Mouse (Mus musculus): Measurements from ENCODE around the gene Cdv3. TPM values are rescaled to one million over a fixed set of nuclear protein-coding genes. Genes with fewer than 3 reads are reported as not detected.
A peak's percentile ranks its signal among the peaks of the same experiment; 100 is the strongest.

The Cdv3 gene
- total RNA-seq (2015), result 68.3 and 69.7 TPM in 2 replicates
- 111 and 118 TPM in 2 replicates for total RNA-seq (2017)

GRCm38 (mm10) chr9:103365290-103366247 lies at the start of gene Cdv3:
Cdv3 (minus strand) TSS chr9:103365840.
- ATAC-seq (ENCODE audit: poor library complexity, severe bottlenecking), result peak; percentile 88

GRCm38 (mm10) chr9:103413457-103413856 lies 47.8 kb upstream of the Cdv3 start:
- ATAC-seq (ENCODE audit: poor library complexity, severe bottlenecking), result no peak

GRCm38 (mm10) chr9:103409119-103409518 lies 43.5 kb upstream of the Cdv3 start:
- ATAC-seq (ENCODE audit: poor library complexity, severe bottlenecking), result no peak

- ATAC-seq (ENCODE audit: poor library complexity, severe bottlenecking), result no peak
Observed at GRCm38 (mm10) chr9:103408136-103408777, 42.6 kb upstream of the Cdv3 start.

GRCm38 (mm10) chr9:103403331-103403973 lies 37.8 kb upstream of the Cdv3 start:
- no peak for ATAC-seq (ENCODE audit: poor library complexity, severe bottlenecking)

GRCm38 (mm10) chr9:103398509-103399157 lies 33.0 kb upstream of the Cdv3 start:
- no peak for ATAC-seq (ENCODE audit: poor library complexity, severe bottlenecking)

- no peak for ATAC-seq (ENCODE audit: poor library complexity, severe bottlenecking)
Observed at GRCm38 (mm10) chr9:103393256-103393655, 27.6 kb upstream of the Cdv3 start.

- peak; percentile 90 for ATAC-seq (ENCODE audit: poor library complexity, severe bottlenecking)
Observed at GRCm38 (mm10) chr9:103391796-103392372, 26.2 kb upstream of the Cdv3 start.

GRCm38 (mm10) chr9:103389261-103389660 lies 23.6 kb upstream of the Cdv3 start:
- no peak for ATAC-seq (ENCODE audit: poor library complexity, severe bottlenecking)

- ATAC-seq (ENCODE audit: poor library complexity, severe bottlenecking), result no peak
Observed at GRCm38 (mm10) chr9:103387011-103387653, 21.5 kb upstream of the Cdv3 start.

- no peak for ATAC-seq (ENCODE audit: poor library complexity, severe bottlenecking)
Observed at GRCm38 (mm10) chr9:103386573-103386972, 20.9 kb upstream of the Cdv3 start.

- ATAC-seq (ENCODE audit: poor library complexity, severe bottlenecking), result no peak
Observed at GRCm38 (mm10) chr9:103385600-103385999, 20.0 kb upstream of the Cdv3 start.

GRCm38 (mm10) chr9:103384141-103384796 lies 18.6 kb upstream of the Cdv3 start:
- no peak for ATAC-seq (ENCODE audit: poor library complexity, severe bottlenecking)

GRCm38 (mm10) chr9:103383576-103383975 lies 17.9 kb upstream of the Cdv3 start:
- no peak for ATAC-seq (ENCODE audit: poor library complexity, severe bottlenecking)

GRCm38 (mm10) chr9:103382989-103383388 lies 17.3 kb upstream of the Cdv3 start:
- ATAC-seq (ENCODE audit: poor library complexity, severe bottlenecking), result no peak

- no peak for ATAC-seq (ENCODE audit: poor library complexity, severe bottlenecking)
Observed at GRCm38 (mm10) chr9:103380566-103380965, 14.9 kb upstream of the Cdv3 start.

- ATAC-seq (ENCODE audit: poor library complexity, severe bottlenecking), result no peak
Observed at GRCm38 (mm10) chr9:103379199-103379598, 13.6 kb upstream of the Cdv3 start.

GRCm38 (mm10) chr9:103378686-103379085 lies 13.0 kb upstream of the Cdv3 start:
- ATAC-seq (ENCODE audit: poor library complexity, severe bottlenecking), result no peak
